In genomic region chr11:97936758-97937157, GRCm38 (mm10) we compare ENCODE assay signal across 8 mouse cellular contexts. TPM values are rescaled to one million over a fixed set of nuclear protein-coding genes. Genes with fewer than 3 reads are reported as not detected.
A peak's percentile ranks its signal among the peaks of the same experiment; 100 is the strongest.
DNase-seq lines count a peak whose midpoint lies in the region; ATAC-seq and TF ChIP-seq lines count a peak whose summit lies in the region.

No protein-coding gene starts in this region.

- H3K4me1 ChIP-seq in intestine, postnatal 0 days (replicated peaks; ENCODE audit: control insufficient read depth, insufficient read depth, low read length), result no peaks in the 10 kb centered on the region
- no peaks in the 10 kb centered on the region for H3K4me1 ChIP-seq in intestine, embryonic 16.5 days (ENCODE audit: control insufficient read depth, insufficient read depth, low read length)

- H3K79me3 ChIP-seq in C2C12 (ENCODE audit: low read depth), result no peaks in the 10 kb centered on the region

- H3K27me3 ChIP-seq in intestine, postnatal 0 days (replicated peaks; ENCODE audit: control insufficient read depth, insufficient read depth, low read length), result no peaks in the 10 kb centered on the region
- no peaks in the 10 kb centered on the region for H3K27me3 ChIP-seq in intestine, embryonic 16.5 days (replicated peaks; ENCODE audit: control insufficient read depth, insufficient read depth, low read length)
- no peaks in the 10 kb centered on the region for H3K27me3 ChIP-seq in C2C12 (ENCODE audit: control insufficient read depth, insufficient read depth, insufficient read length)

- H3K9ac ChIP-seq in intestine, postnatal 0 days (ENCODE audit: low read depth, low read length), result no peak overlapping the region
- no peak overlapping the region for H3K9ac ChIP-seq in intestine, embryonic 16.5 days (ENCODE audit: low read depth, low read length)

- H3K9me3 ChIP-seq in intestine, postnatal 0 days (ENCODE audit: control insufficient read depth), result no peaks in the 10 kb centered on the region
- H3K9me3 ChIP-seq in intestine, embryonic 16.5 days (ENCODE audit: control insufficient read depth, low read length), result no peaks in the 10 kb centered on the region

- H3K36me3 ChIP-seq in intestine, postnatal 0 days (ENCODE audit: control insufficient read depth, insufficient read depth), result no peaks in the 10 kb centered on the region
- H3K36me3 ChIP-seq in intestine, embryonic 16.5 days (ENCODE audit: control insufficient read depth, insufficient read depth, low read length), result no peaks in the 10 kb centered on the region
- H3K36me3 ChIP-seq in C2C12 (ENCODE audit: control insufficient read depth, insufficient read depth), result no peaks in the 10 kb centered on the region

- peak; percentile 61 for DNase-seq in MN1 (ENCODE audit: low spot score)
- peak; percentile 36 for DNase-seq in embryo, embryonic 11.5 days (ENCODE audit: low read depth, low spot score)
- DNase-seq in kidney, postnatal 25 days, result peak; percentile 59 to 80
- peak; percentile 87 for DNase-seq in naive thymus-derived CD4-positive, alpha-beta T cell, adult 2 months (ENCODE audit: low read depth)
- peak; percentile 90 for DNase-seq in thymus, postnatal 4 days

- no peak for ATAC-seq in intestine, postnatal 0 days
- no peak for ATAC-seq in intestine, embryonic 16.5 days

- no peak overlapping the region for H3K4me2 ChIP-seq in intestine, postnatal 0 days (replicated peaks; ENCODE audit: low read depth)
- H3K4me2 ChIP-seq in intestine, embryonic 16.5 days (ENCODE audit: low read depth, low read length), result no peak overlapping the region

- no peak overlapping the region for H3ac ChIP-seq in C2C12 (ENCODE audit: control insufficient read depth, insufficient read length, low read depth)

- 46% methylated on average over 3 of the region's 3 CpGs for WGBS in intestine, postnatal 0 days
- WGBS in intestine, embryonic 16.5 days, result 44% methylated on average over 3 of the region's 3 CpGs

- H3K79me2 ChIP-seq in C2C12 (ENCODE audit: control insufficient read depth, insufficient read depth), result no peaks in the 10 kb centered on the region

- H3K4me3 ChIP-seq in intestine, postnatal 0 days (ENCODE audit: low read depth, low read length), result no peak overlapping the region
- H3K4me3 ChIP-seq in intestine, embryonic 16.5 days (ENCODE audit: low read length), result no peak overlapping the region
- H3K4me3 ChIP-seq in C2C12 (ENCODE audit: insufficient read depth, poor library complexity, severe bottlenecking), result no peak overlapping the region

- TF ChIP-seq CTCF in intestine, postnatal 0 days (IDR thresholded peaks at IDR 0.05; ENCODE audit: low read depth), result peak; percentile 83
- TF ChIP-seq CTCF in C2C12 (IDR thresholded peaks at IDR 0.05; ENCODE audit: control insufficient read depth, insufficient read depth, insufficient read length), result peak; percentile 66

- no peak overlapping the region for H3K27ac ChIP-seq in intestine, postnatal 0 days (ENCODE audit: low read depth, low read length)
- no peak overlapping the region for H3K27ac ChIP-seq in intestine, embryonic 16.5 days (ENCODE audit: low read length)

TF ChIP-seq in C2C12, 6 proteins besides CTCF, POLR2A, EP300 and RAD21:
- TF ChIP-seq MYOD1 (IDR thresholded peaks at IDR 0.05; ENCODE audit: control insufficient read depth, insufficient read length, low read depth), result peak; percentile 28
- no peak for TF ChIP-seq MAX (IDR thresholded peaks at IDR 0.05)

RNA-seq across cellular contexts. Expression of gene Plxdc1, which starts 49.5 kb away (rescaled TPM):
- polyA plus RNA-seq in intestine, postnatal 0 days (2015; fragmentation: Nextera tagmentation; extraction: Ambion mirVana), result 0.30 and 0.31 TPM in 2 replicates
- polyA plus RNA-seq in intestine, embryonic 16.5 days (2015; fragmentation: Nextera tagmentation; extraction: Ambion mirVana), result 0.34 and 0.65 TPM in 2 replicates
- 0.25 TPM for polyA plus RNA-seq in C2C12 (2012; fragmentation: generic; extraction: Trizol)

RNA-seq across cellular contexts. Expression of gene Fbxo47, which starts 52.8 kb away (rescaled TPM):
- 0.64 and 0.83 TPM in 2 replicates for polyA plus RNA-seq in intestine, postnatal 0 days (2015; fragmentation: Nextera tagmentation; extraction: Ambion mirVana)
- 0.26 and 0.78 TPM in 2 replicates for polyA plus RNA-seq in intestine, embryonic 16.5 days (2015; fragmentation: Nextera tagmentation; extraction: Ambion mirVana)
- polyA plus RNA-seq in C2C12 (2012; fragmentation: generic; extraction: Trizol), result 0.11 TPM

RNA-seq across cellular contexts. Expression of gene Arl5c, which starts 59.2 kb away (rescaled TPM):
- polyA plus RNA-seq in intestine, postnatal 0 days (2015; fragmentation: Nextera tagmentation; extraction: Ambion mirVana), result 4.2 and 4.4 TPM in 2 replicates
- polyA plus RNA-seq in intestine, embryonic 16.5 days (2015; fragmentation: Nextera tagmentation; extraction: Ambion mirVana), result 9.0 and 9.9 TPM in 2 replicates
- 0.54 TPM for polyA plus RNA-seq in C2C12 (2012; fragmentation: generic; extraction: Trizol)

Comparison
In these comparisons a context has a peak if more than half of its experiments do, and no peak if none do; other contexts are left out.
1. DNase-seq: peak in every context shown above with its lines; median percentile 90 in thymus, postnatal 4 days; 87 in naive thymus-derived CD4-positive, alpha-beta T cell, adult 2 months; 70 in kidney, postnatal 25 days; 61 in MN1; 36 in embryo, embryonic 11.5 days.